8 mouse cellular contexts compared by ENCODE assay signal in the genomic region with DNA sequence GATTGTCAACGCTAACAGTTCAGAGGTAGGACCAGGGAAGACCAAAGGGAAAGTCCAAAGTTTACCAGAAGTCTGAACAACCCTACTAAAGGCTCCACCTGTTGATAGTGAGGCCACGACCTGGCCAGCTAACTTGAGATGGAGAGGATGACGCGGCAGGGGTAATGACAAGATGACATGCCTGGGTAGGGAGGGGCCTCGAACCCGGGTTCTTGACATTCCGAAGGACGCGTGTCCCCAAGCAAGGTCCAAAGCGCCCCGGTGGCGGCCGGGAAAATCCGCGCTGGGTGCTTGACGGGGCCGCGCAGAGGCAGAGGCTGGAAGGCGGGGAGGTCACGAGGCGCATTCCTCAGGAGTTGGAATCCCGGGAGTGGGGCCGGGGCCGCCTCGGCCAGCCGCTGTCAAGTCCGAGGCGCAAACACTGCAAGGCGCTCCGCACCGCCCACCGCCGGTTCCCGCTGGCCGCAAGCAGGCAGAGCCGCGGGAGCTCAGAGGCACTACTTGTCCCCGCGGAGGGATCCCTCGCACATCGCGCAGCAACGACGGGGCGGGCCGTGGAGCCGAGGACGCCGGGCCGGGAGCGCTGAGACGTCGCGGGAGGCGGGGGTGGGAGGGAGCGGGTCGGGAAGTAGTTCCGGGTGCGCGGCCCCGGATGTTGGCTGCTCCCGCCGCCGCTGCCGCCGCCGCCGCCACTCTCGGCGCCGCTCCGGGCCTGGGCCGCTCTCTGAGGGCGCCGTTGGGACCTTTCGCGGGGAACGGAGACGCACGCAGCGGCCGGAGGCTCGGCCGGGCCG. TPM values are rescaled to one million over a fixed set of nuclear protein-coding genes. Genes with fewer than 3 reads are reported as not detected.
DNase-seq lines count a peak whose midpoint lies in the region; ATAC-seq lines count a peak whose summit lies in the region.

A gene (minus strand): TSS at position 499 of the 794 bp plus-strand sequence.

- peaks cover 5 to 23% of the 10 kb centered on the region in 2 experiments for H3K4me1 ChIP-seq in heart, embryonic 14.5 days (ENCODE audit: control insufficient read depth in 2 of 2, insufficient read depth in 2 of 2, low read length in 2 of 2)
- peaks cover 37% of the 10 kb centered on the region for H3K4me1 ChIP-seq in liver, embryonic 13.5 days (replicated peaks)
- H3K4me1 ChIP-seq in stomach, embryonic 16.5 days (ENCODE audit: control insufficient read depth, insufficient read depth, low read length): peaks cover 6% of the 10 kb centered on the region

- ATAC-seq in CD4-positive, CD25-positive, alpha-beta regulatory T cell, adult 4 months: peak; percentile 82
- ATAC-seq in heart, embryonic 14.5 days (ENCODE audit: insufficient number of reproducible peaks, insufficient read depth, low FRiP score, low read depth): peak; percentile 89
- ATAC-seq in liver, embryonic 13.5 days (ENCODE audit: low read depth): peak; percentile 92
- ATAC-seq in stomach, embryonic 16.5 days (ENCODE audit: insufficient read depth, low FRiP score): peak; percentile 92

- peak within 1 kb of the TSS; percentile 98 for H3K27ac ChIP-seq in heart, embryonic 14.5 days (replicated peaks in 1 of 2; ENCODE audit: control insufficient read depth in 1 of 2, insufficient read depth in 1 of 2, low read depth in 2 of 2, low read length in 2 of 2)
- H3K27ac ChIP-seq in liver, embryonic 13.5 days: peak within 1 kb of the TSS; percentile 85
- peak within 1 kb of the TSS; percentile 97 for H3K27ac ChIP-seq in stomach, embryonic 16.5 days (ENCODE audit: low read length)

- 1% methylated on average over 60 of the region's 85 CpGs for WGBS in heart, embryonic 14.5 days
- WGBS in liver, embryonic 13.5 days (ENCODE audit: insufficient replicate concordance): under 1% methylated on average over 74 of the region's 85 CpGs
- WGBS in stomach, embryonic 16.5 days: under 1% methylated on average over 72 of the region's 85 CpGs

- peak within 1 kb of the TSS; percentile 86 for H3K9ac ChIP-seq in heart, embryonic 14.5 days (ENCODE audit: low read length)
- peak within 1 kb of the TSS; percentile 92 for H3K9ac ChIP-seq in liver, embryonic 13.5 days
- peak within 1 kb of the TSS; percentile 99 for H3K9ac ChIP-seq in stomach, embryonic 16.5 days (ENCODE audit: low read length)

- no peaks in the 10 kb centered on the region for H3K27me3 ChIP-seq in heart, embryonic 14.5 days (ENCODE audit: control insufficient read depth, insufficient read depth, low read length)
- H3K27me3 ChIP-seq in liver, embryonic 13.5 days: no peaks in the 10 kb centered on the region
- H3K27me3 ChIP-seq in stomach, embryonic 16.5 days (ENCODE audit: control insufficient read depth, insufficient read depth, low read length): no peaks in the 10 kb centered on the region

- peak within 1 kb of the TSS; percentile 75 for H3K4me2 ChIP-seq in heart, embryonic 14.5 days (ENCODE audit: low read length)
- H3K4me2 ChIP-seq in liver, embryonic 13.5 days: peak within 1 kb of the TSS; percentile 98
- peak within 1 kb of the TSS; percentile 78 for H3K4me2 ChIP-seq in stomach, embryonic 16.5 days (ENCODE audit: low read depth, low read length)

- peak; percentile 78 for DNase-seq in c-Kit-negative CD71-positive TER-119-positive erythroid progenitor cells, embryonic 14.5 days (ENCODE audit: low read depth, low spot score)
- DNase-seq in fibroblast of lung, adult 2 months (ENCODE audit: low read depth): peak; percentile 65
- peak; percentile 97 for DNase-seq in kidney, postnatal 14 days
- DNase-seq in liver, embryonic 13.5 days: peak; percentile 84
- DNase-seq in neural tube, embryonic 10.5 days (ENCODE audit: extremely low spot score, low spot score): peak; percentile 95

- H3K9me3 ChIP-seq in heart, embryonic 14.5 days (ENCODE audit: control insufficient read depth, low read length): no peaks in the 10 kb centered on the region
- H3K9me3 ChIP-seq in liver, embryonic 13.5 days (replicated peaks): no peaks in the 10 kb centered on the region
- H3K9me3 ChIP-seq in stomach, embryonic 16.5 days (replicated peaks; ENCODE audit: control insufficient read depth, low read length): no peaks in the 10 kb centered on the region

- H3K36me3 ChIP-seq in heart, embryonic 14.5 days (ENCODE audit: control insufficient read depth, insufficient read depth, low read length): no peaks in the 10 kb centered on the region
- H3K36me3 ChIP-seq in liver, embryonic 13.5 days: no peaks in the 10 kb centered on the region
- H3K36me3 ChIP-seq in stomach, embryonic 16.5 days (ENCODE audit: control insufficient read depth, insufficient read depth, low read length): no peaks in the 10 kb centered on the region

- H3K4me3 ChIP-seq in heart, embryonic 14.5 days (ENCODE audit: control insufficient read depth in 1 of 2, insufficient read depth in 1 of 2, low read depth in 1 of 2, low read length in 2 of 2): peak within 1 kb of the TSS; percentile 67 to 91
- peak within 1 kb of the TSS; percentile 96 for H3K4me3 ChIP-seq in liver, embryonic 13.5 days (replicated peaks)
- peak within 1 kb of the TSS; percentile 84 for H3K4me3 ChIP-seq in stomach, embryonic 16.5 days (replicated peaks; ENCODE audit: low read length)

RNA-seq across cellular contexts. Expression of the gene that starts here (rescaled TPM):
- 1 to 10 TPM; 2.3 to 5.2 TPM for polyA plus RNA-seq in CD4-positive, CD25-positive, alpha-beta regulatory T cell, adult 4 months (2017; shearing (Covaris generic))
- polyA plus RNA-seq in heart, embryonic 14.5 days (2014; fragmentation: Nextera tagmentation; extraction: Ambion mirVana): 4.4 and 5.0 TPM in 2 replicates
- 0.58 and 0.63 TPM in 2 replicates for polyA plus RNA-seq in liver, embryonic 13.5 days (2015; fragmentation: Nextera tagmentation; extraction: Ambion mirVana)
- polyA plus RNA-seq in stomach, embryonic 16.5 days (2015; fragmentation: Nextera tagmentation; extraction: Ambion mirVana): 2.8 and 3.2 TPM in 2 replicates

Comparison
In these comparisons a context has a peak if more than half of its experiments do, and no peak if none do; other contexts are left out.
1. Peak in every context shown above with its lines: DNase-seq, ATAC-seq, H3K4me3 ChIP-seq and H3K27ac ChIP-seq.
2. Peak in DNase-seq, ATAC-seq, H3K4me3 ChIP-seq, H3K27ac ChIP-seq, H3K9ac ChIP-seq and H3K4me2 ChIP-seq in liver, embryonic 13.5 days; RNA of the gene not detected or under 1 TPM.